Mouse (Mus musculus) A20 (cell line): ENCODE measurements around the gene Hmgn1.

Experiments
- DNase-seq: peaks from one replicate; pipeline ENCODE4 v3.0.0-alpha.2; 2011; ENCODE audit warnings: low read depth, low spot score

The Hmgn1 gene

DNA sequence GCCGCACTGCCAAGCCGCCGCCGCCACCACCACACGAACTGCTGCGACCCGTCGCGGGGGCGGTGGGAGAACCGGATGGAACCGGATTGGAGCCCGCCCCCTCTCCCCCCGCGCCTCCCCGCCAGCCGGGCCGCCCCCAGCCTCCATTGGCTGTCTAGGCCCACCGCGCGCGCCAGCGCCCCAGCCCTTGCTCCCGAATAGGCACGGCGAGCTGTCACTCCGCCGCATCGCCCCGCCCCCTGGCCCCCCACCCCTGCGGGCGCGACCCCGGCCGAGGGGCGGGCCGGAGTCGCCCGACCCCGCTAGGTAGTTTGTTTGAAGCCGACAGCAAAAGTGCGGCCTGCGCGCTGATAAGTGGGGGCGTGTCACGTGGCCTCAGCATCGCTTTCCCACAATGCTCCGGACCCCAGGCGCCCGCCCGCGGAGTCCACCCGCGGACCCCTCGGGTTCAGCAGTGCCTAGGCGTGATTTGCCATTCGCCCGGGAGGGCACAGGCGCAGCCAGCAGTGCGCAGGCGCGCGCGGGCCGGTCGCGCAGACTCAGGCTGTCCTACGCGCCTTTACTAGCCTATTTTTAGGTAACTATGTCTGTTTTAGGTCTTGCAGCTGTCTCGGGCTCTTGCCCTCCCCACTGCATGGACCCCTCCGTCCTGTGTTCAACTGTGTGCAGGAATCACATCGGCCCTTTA, at the start of gene Hmgn1:
TSS of gene Hmgn1 (minus strand) at position 73 of the 688 bp plus-strand sequence.
- DNase-seq = peak; percentile 99

- DNase-seq = no peak
Observed at GRCm38 (mm10) chr16:96175399-96175798, 47.9 kb upstream of the Hmgn1 start.

DNA sequence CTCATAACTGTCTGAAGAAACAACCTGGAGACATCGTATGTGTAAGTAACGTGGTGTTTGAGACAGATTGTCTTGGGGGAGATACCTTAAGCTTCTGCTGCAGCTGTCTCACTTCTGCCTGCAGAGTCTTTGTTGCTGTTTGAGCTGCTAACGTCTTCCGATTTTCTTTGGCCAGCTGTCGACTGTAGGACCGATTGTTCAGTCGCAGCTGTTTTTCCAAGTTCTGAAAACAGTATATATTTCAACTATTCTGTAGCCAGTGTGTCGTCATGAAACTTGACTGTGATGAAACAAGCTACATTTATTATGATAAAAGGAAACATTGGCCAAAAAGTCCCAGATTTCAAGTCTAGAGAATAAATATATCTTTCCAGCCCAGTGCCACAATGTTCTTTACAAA, 46.1 kb upstream of the Hmgn1 start:
- no peak for DNase-seq

GRCm38 (mm10) chr16:96168837-96169236, 41.3 kb upstream of the Hmgn1 start:
- DNase-seq = no peak

DNA sequence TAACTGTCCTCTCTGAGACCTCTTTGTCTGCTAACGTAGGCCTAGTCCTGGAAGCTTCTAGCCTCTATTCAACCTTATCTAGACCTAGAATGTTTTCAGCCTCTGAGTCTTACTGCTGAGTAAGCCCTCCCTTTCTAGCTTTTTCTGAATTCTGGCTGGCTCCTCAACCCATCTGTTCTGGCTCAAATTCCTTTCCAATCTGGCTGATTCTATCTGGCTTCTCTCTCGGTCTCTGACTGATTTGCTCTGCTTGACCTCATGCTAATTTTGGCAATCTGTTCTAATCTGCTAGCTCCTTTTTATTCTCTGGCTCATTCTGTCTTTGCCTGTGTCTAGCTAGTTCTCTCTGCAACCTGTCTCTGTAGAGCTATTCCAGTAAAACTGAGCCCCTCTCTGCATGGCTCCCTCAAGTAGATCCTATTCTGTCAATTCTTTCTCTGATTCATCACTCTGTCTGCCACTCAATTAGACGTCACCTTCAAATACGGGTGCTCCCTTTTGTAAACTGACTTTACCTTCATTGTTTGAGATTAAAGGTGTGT, 38.3 kb upstream of the Hmgn1 start:
- no peak for DNase-seq

DNA sequence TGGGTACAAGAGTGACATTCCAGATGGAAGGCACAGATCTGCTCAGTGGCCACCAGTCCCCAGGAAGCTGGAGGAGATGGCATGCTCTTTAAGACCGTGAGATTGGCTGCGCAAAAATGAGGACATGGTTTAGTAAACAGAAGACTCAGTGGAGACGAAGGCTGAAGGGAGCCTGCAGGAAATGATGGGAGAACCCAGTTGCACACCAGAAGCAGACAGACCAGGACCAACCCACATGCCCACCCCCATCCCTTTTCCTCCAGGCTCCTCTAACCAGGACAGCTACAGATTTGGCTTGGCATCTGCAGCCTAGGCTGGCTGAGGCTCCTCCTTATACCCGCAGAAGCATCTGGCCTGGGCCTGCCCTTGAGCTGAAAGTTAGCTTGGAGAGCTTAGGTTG, 33.8 kb upstream of the Hmgn1 start:
- no peak for DNase-seq

- no peak for DNase-seq
Observed at GRCm38 (mm10) chr16:96160927-96161326, 33.4 kb upstream of the Hmgn1 start.

DNA sequence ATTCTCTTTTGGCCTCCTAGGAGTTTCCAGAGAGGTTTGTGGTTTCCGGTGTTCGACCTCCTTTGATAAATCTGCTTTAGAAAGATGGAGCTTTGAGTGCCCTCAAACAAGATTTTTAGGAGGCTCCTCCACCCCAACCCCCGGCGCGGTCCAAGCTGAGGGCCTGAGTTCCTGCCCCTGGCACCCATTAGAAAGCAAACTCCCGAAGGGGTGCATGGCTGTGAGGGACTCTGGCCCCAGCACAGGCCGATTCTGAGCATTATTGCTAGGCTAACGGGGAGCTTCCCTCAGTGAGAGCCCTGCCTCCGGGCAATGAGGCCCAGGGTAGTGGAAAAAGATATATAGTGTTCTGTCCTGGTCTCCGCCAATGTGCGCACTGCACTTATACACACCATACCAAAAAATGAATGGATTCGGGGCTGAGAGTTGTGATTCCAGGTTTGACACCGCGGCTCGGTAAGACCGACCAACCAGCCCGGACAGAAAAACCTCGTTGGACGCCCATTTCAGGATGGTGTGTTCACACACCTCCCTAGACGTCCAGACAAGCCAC, 32.3 kb upstream of the Hmgn1 start:
- DNase-seq = no peak

DNA sequence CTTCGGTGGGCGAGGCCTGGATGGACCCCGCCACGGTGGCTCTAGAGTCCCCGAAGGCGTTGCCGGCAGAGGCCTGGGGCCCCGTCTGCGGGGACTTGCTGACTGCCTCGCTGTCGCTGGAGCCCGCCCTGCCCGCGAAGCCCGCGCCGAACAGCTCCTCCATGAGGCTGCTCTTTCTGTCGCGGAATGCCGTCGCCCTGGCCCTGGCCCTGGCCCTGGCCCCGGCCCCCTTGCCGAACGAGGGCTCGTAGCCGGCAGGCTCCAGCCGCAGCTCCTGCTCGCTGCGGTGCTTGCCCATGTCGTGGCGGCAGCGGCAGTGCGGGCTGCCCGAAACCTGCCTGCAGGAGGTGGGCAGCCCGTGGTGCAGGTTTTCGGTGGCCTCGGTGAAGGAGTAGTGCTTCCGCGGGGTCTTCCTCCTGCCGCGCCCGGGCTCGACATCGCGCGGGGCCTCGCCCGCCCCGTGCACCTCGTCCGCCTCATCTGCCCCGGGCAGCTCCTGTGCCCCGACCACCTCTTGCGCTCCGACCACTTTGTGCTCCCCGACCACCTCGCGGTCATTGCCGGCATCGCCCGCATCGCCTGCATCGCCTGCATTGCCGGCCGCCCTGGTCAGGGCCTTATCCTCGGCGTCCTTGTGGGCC, 31.7 kb upstream of the Hmgn1 start:
- DNase-seq = no peak

GRCm38 (mm10) chr16:96158511-96159080, 31.1 kb upstream of the Hmgn1 start:
- no peak for DNase-seq

DNA sequence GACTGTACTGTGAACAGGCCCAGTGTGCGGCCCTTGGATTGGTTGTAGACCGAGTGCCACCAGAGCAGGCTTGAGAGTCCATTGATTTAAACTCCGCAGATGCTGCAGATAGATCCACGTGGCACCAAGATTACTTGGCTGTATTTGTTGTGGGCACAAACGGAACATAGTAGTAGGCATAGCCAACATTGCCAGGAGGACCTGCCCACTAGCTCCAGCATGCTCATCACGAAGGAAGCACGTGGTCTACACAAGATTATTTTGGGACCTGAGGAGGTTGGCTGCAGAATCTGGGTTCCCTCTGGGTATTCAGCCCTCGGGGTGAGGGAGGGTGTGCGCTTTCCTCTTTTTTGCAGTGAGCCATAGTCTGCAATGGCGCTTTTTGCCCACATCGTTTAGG, 29.6 kb upstream of the Hmgn1 start:
- DNase-seq = no peak

GRCm38 (mm10) chr16:96156019-96156418, 28.5 kb upstream of the Hmgn1 start:
- DNase-seq = no peak

- DNase-seq = no peak
Observed at GRCm38 (mm10) chr16:96154476-96154875, 26.9 kb upstream of the Hmgn1 start.

GRCm38 (mm10) chr16:96151551-96151950, 24.0 kb upstream of the Hmgn1 start:
- DNase-seq = peak; percentile 69

GRCm38 (mm10) chr16:96150995-96151394, 23.5 kb upstream of the Hmgn1 start:
- no peak for DNase-seq

DNA sequence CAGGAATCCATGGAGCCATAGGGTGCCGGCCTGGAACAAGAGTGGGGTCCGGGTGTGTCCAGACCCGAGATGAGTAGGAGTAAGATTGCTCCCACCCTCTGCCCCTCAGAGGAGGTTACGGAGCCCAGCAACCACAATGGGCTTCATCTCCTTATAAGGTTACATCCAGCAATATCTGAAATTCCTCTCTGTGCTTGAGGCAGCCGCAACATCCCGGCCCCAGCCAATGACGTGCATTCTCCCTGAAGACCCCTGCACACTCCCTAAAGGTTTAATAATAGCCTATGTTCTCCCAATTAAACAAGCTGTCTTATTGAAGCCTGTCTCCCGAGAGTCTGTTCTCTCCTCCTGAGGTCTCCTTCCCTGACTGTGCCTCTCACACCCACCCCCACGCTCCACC, 21.8 kb upstream of the Hmgn1 start:
- DNase-seq = no peak

DNA sequence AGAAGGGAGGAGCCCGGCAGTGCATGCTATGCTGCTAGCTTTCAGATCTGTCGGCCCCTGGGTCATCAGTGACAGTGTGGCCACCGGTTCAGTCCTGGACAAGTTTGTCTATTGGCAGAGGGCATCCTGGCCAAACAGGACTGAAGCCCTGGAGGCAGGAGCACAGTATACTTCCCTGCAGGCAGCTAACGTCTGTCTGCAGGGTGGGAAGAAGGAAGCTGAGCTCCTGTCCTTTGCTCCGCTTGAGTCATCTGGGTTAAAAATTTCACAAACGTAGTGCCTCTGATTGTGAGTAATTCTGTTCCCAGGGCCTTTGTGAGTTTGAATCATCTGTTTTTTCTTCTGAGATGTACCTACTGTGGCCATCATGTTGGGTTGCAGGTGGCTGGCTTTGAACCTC, 21.3 kb upstream of the Hmgn1 start:
- DNase-seq = no peak

DNA sequence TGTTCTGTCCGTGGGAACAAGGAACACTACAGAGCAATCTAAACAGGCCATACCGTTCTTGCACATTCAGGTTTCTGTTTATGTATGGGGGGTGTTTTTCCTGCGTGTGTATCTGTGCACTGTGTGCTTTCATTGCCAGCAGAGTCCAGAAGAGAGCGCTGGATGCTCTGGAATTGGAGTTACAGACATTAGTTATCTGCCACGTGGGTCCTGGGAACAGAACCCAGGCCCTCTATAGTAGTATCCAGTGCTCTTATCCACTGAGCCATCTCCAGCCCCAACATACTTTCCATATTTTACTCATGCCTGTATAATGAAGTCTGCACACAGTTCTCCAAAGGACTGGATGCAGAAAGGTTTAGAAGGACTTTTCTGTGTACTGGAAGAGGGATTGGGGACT, 18.3 kb upstream of the Hmgn1 start:
- no peak for DNase-seq

DNA sequence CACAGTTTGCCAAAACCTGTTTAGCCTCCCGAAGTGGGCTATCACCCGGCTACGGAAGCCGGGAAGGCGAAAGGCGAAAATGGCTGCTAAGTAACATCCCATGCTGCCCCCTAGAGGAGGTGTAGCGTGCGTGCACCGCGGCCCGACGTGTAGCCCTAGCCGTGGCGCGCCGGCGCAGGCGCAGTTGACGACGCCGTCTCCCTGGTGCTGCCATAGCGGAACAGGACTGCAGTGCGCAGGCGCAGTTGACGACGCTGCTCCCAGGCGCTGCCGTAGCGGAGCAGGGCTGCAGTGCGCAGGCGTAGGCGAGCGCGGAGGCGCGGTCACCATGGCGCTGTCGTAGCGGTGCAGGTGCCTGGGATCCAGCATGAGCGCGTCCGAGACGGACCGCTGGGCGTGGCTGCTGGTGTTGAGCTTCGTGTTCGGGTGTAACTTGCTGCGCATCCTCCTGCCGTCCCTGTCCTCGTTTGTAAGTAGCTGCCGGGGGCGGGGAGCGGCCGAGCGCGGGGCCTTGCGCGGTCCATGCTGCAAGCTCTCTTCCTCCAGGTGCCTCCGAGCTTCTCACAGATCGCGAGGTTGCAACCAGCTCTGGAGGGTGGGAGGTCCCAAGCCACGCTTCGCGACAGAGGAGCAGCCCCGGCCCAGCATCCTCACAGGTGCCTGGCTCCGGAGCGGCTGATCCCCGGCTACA, 17.7 kb upstream of the Hmgn1 start, which contains the start of gene Wrb:
TSS of gene Wrb (plus strand) at position 298 of the 691 bp plus-strand sequence.
- DNase-seq = peak; percentile 100

- DNase-seq = peak; percentile 35
Observed at GRCm38 (mm10) chr16:96144748-96145109, 17.2 kb upstream of the Hmgn1 start.

- DNase-seq = no peak
Observed at GRCm38 (mm10) chr16:96128466-96128865, 937 bp upstream of the Hmgn1 start.

GRCm38 (mm10) chr16:96127288-96127656, 257 bp downstream of the Hmgn1 start:
- DNase-seq = no peak
